Mouse (Mus musculus): Measurements from ENCODE around the gene Gm1043.

The Gm1043 gene

DNA sequence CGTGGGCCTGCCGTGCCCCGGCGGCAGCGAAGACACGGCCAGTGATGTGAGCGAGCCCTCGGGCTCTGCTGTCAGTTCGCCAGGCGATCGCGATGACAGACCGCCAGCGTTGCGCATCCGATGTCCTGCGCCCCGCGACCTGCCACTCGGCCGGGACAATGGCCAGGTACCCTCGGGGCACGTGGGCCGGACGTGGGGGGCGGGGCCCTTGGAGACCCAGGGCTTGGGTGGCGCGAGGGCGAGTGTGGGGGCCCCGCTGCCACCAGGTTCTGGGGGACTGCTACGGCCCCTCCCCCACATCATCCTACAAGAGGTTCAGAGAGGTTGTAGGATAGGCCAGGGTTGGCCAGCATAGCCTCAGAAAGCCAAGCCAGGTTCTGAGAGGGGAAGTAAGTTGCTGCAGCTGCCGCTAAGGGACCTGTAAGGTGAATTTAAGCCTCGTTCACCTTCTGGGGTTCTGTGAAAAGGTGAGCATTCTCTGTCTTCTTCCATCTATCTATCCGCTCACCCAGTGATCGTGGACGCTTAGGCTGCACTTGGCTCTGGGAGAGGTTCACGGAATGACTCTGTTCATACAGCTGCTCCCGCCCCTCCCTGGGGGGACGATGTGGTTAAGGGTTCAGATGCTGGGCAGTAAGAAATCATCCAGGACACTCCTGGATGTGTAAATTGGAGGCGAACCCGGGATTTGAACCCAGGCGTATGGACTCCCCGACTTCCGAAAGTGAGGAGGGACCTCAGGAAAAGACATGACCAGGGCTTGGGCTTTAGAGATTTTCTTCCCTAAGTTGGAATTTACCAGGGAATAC is 157.4 kb downstream of the Gm1043 start:
- DNase-seq (ENCODE audit: low read depth, low spot score) = no peak

DNA sequence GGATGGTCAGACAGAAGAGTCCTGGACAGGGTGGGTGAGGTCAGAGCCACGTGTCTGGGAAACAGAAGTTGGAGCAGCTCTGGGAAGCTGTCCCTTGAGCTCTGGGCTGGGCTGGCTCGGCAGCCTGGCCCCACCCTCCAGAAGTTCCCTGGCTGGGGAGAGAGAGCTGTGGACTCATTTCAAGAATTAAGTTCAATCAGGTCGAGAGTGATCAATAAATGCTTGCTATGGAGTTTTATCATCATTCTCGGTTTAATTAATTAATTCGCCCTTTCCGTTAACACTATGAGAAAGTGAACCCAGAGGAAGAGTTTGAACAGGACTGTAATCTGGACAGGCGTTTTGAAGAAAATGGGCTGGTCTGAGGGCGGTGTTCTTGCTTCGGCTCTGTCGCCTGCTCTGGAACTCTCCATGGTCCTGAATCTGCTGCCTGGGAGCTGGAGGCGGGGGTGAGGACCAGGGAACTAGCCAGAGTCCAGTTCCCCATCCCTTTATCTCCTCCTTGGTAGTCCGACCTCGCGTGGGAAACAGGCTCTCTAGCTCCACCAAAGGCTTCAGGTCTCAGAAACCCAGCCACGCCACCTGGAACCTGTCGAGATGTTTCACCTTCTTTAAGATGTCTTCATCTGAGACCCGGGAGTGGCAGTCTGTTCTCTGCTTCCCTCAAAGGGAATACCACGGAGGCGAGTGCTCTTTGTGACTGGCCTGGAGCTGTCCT is 158.2 kb downstream of the Gm1043 start:
- DNase-seq (ENCODE audit: low read depth, low spot score) = no peak

DNA sequence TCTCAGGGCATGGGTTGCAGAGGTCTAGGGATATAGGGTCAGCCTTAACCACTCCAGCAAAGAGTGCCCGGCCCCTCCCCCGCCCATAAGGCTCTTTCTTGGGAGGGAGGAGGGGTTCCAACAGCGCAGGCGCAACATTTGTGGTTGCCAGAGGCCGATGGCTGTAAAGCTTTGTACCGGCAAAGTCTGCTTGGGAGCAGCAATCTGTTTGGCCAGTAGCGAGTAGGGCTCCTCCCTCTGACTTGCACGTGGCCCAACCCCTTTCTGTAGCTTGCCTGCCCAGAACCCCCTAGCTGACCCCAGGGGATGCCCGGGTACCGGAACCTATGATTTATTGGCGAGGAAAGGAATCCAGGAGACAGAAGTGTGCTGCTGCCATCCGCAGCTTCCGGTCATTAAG is 159.0 kb downstream of the Gm1043 start:
- DNase-seq (ENCODE audit: low read depth, low spot score) = no peak

DNA sequence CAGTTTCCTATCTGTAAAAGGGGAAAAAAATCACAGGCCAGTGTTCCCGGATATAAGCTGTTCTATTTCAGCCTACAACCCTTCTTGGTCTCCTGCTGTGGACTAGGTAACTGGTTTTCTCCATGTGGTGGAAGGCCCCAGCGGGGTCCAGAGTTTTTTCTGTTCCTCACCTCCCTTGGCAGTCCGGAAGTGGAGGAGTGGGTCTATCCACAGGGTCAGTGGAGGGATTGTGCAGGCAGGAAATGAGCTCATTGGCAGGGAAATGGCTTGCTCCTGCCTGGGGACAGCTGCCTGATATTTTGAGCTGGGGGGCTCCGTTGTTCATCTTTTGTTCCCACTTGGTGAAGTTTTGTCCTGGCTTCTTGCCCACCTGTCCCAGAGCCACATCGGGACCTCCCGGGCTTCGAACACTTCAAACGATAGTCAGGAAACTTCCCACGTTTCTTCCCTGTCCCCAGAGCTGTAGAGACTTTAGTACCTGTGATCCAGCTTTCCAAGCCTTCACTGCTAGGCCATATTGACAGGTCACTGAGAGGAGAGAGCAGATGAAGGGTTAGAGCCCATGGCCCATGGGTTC is 159.6 kb downstream of the Gm1043 start:
- DNase-seq (ENCODE audit: low read depth, low spot score) = no peak

DNA sequence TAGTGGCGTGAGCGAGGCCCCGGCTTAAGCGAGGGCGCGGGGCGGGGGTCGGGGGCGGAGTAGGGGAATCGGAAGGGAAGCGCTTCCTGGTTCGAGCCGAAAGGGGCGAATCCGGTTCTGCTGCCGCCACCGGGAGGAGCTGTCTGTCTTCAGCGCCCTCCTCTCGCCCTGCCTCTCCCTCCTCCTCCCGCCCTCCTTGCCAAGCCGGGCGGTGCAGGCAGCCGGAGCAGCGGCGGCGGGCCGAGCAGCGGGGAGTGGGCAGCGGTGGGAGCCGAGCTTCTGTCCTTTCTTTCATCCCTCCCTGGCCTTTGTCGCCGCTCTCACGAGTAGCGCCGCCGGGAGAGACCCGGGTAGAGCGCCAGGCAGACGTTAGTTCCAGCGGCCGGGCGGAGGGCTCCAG is 160.5 kb downstream of the Gm1043 start:
- DNase-seq (ENCODE audit: low read depth, low spot score) = no peak

DNA sequence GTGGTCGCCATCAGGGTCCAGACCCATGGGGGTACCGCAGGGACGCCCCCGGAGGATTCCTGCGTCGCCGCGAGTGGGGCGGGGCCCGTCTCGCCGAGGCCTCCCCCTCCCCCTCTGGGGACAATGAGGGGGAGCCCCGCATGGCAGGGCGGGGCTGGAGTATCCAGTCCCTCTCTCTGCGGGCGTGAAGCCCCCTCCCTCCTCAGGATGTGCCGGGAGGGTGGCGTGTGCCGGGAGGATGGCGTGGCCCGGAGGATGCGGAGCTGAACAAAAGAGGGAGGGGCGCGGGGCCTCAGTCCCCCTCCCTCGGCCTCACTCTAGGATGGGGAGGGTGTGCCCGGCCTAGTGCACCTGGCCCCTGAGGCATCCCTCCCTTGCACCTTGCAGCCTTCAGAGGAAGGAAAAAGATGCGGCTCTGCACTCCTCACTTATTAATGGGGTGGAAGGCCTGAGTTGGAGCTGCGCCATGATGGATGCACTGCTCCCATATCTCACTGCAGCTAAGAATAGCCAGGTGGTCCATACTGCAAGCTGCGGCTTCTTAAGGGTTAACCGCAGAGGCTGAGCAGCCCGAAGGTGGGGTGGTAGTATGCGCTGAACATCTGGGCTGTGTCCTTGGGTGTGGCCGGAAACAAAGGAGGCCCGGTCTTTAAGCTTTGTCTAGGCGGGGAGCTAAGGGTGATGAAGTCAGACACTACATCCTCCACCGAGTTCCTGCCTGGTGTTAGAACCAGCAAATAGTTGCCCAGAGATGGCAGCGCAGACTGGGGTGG is 161.2 kb downstream of the Gm1043 start:
- DNase-seq (ENCODE audit: low read depth, low spot score) = no peak

DNA sequence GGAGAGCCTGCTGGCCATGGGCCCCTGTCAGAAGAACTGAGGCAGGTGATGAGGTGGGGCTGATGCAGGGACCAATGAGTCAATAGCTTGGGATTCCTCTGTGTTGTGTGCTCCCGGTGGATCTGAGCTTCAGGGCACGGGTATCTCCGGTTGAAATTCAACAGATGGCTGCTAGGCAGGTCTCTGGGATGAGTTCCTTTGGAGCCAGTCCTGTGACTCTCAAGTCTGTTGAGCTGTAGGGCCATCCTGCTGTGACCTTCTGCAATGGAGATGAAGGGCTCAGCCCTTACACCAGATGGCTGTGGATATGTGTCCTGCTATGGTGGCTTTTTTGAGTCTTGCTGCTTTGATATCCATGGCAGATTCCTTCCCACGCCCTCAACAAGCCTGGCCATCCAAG is 162.3 kb downstream of the Gm1043 start:
- no peak for DNase-seq (ENCODE audit: low read depth, low spot score)

DNA sequence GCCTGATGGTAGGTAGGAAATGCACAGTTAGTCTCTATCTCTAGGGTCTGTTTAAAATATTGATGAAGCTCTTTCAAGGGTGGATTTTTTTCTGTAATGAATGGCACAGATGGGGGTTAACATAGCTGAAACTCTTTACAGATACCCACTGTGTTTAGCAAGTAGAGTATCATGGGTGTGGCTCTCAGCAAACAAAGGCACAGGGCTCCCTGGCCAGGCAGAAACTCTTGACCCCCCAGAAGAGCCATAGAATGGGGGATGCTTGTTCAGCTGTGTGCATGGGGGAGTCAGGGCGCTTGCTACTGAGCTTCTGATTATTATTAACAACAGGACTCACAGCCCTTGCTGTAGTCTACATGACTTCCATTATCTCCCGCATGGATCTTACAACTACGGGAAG is 163.7 kb downstream of the Gm1043 start:
- no peak for DNase-seq (ENCODE audit: low read depth, low spot score)

DNA sequence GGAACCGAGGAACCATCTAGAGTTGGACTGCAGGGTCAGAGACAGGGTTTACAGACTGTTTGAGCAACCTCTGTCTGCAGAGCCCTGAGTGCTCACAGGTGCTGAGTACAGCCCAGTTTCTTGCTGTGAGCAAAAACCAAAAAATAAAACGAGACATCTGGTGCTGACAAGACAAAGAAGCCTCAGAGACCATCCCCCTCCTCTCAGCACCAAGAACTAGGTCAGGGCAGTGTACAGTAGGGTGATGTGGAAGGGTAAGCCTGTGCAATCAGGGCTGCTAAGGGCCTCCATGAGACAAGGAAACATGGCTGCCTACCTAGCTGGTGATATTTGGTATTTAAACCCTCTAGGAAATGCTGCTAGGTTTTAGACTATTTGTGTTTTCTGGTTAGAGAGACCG is 166.4 kb downstream of the Gm1043 start:
- no peak for DNase-seq (ENCODE audit: low read depth, low spot score)

DNA sequence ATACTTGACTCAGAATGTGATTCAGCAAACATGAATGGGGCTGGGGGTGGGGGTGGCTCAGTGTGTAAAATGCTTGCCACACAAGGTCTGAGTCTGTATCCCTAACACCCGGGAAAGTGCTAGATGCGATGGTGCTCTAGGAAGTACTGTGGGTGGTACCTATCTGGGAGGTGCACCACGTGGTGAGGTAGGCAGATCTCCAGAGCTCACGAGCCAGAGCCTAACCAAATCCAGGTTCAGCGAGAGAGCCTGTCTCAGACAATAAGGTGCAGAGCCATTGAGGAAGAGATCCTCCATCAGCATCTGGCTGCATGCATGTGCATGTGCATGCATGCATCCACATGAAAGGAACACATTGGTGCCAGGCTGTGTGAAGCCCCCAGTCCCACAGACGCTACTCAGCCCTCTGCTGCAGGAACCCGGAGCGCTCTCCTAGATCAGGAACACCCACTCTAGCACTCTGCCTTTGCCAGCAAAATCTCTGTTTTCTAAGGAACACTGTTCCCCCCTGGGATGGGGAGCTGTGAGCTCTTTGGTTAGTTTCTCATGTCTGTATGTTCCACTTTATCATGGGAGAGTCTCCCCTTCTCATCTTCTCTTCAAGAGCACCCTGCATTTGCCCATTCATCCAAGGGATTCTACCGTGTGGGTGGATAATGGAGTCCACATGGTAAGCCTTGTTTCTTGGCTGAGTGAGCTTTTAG is 167.1 kb downstream of the Gm1043 start:
- no peak for DNase-seq (ENCODE audit: low read depth, low spot score)

DNA sequence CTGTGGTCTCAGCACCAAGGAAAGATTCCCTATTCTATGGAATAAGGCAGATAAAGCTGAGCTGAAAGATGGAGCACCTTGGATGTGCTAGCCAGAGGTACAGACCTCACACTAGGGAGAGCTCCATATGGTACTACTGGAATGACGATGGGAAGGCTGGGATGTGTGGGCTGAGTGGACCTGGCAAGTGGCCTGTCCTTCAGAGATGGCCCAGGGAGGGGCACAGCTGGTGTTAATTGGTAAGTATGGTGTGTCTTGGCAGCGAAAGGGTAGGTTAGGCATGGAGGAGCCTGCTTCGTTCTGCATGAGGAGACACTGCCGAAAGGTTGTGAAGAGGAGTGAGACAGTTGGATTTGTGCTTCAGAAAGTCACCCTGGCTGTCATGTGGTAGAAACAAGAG is 169.4 kb downstream of the Gm1043 start:
- DNase-seq (ENCODE audit: low read depth, low spot score) = no peak

DNA sequence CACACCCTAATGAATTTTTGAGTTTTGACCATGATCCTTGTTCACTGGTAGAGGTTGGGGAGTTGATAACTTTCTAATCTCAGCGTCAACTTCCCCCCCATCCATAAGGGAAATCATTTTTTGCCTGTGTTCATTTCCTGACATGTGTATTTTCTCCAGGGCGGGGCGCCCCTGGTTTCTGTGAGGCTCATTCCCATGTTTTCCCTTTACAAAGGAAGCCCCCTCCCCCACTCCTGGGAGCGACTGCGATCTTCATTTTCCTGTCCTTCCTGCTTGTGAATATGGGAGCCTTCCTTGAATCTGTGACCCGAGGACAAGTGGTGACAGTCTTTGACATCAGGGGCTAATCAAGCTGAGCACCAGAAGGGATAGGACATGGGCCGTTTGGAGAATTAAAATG is 171.7 kb downstream of the Gm1043 start:
- DNase-seq (ENCODE audit: low read depth, low spot score) = no peak

DNA sequence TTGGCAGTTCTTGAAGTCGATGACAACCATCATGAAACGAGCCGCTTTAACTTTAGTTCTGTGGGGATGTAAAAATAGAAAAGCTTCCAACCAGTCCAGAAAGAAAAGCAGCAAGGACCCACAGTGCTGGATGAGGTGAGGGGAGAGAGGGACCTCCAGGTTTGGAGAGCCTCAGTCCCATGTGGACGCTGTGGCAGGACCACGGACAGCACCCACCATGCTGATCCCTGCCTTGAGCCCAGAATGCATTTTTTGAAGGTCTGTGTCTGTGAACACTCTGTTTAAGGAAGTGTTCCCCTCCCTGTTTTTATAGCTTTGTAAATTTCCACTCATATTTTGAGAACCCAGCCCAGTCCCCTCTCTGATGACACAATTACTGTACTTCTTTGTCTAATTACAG is 172.1 kb downstream of the Gm1043 start:
- no peak for DNase-seq (ENCODE audit: low read depth, low spot score)

DNA sequence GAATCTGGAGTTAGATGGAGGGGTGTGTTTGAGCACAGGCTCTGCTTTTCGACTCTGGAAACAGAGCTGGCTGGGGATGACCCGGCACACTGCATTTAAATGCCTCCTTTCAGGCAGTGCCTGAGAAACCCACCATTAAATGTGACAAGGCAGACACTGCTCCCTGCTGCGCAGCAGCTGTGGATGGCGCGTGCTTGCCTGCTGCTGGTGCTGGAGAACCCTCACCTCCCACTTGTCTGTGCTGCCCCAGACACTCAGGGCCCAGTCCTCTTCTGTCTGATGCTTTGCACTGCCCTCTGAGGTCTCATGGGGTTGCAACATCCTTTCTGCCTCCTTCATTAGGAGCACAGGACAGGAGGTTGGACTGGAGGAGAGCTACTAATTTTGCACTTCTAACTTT is 176.6 kb downstream of the Gm1043 start:
- DNase-seq (ENCODE audit: low read depth, low spot score) = no peak

DNA sequence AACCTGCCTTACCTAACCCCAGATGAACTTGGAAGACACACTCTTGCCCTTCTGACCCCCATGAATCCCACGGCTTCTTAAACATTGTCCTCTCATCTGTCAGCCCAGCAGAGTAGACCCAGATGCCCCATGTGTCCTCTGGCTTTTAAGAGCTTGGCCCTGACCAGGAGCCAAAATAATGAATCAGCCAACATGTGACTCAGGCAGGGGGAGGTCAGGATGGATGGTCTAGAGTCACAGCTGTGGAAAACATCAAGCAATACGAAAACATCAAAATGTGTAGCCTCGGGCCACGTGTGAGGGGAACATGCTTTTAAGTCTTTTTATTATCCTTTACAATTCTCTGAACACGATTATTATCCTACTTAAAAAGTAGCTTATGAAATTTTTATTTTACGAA is 178.6 kb downstream of the Gm1043 start:
- DNase-seq (ENCODE audit: low read depth, low spot score) = no peak
